Mouse (Mus musculus) olfactory bulb, adult 2 months (tissue): ENCODE data around the gene Gm10300.

Source experiments
- CTCF ChIP-seq: fragments of 200-500 bp; IDR thresholded peaks from 2 replicates; pipeline ENCODE4 v1.5.1; 2012; ENCODE audit warnings: low read depth, mild to moderate bottlenecking, low read length, moderate library complexity; ENCODE audit not compliant: insufficient read depth
- POLR2A ChIP-seq: fragments of 200-500 bp; IDR thresholded peaks from 2 replicates; pipeline ENCODE4 v1.6.1; 2012; ENCODE audit warnings: mild to moderate bottlenecking, low read depth, low read length, moderate library complexity; ENCODE audit not compliant: insufficient read depth

GRCm38 (mm10) chr4:132025264-132025663 lies 49.2 kb upstream of the Gm10300 start:
- TF ChIP-seq POLR2A (no peak), CTCF (no peak)
